Mouse (Mus musculus): Measurements from ENCODE around the gene Lrrn1.
A peak's percentile ranks its signal among the peaks of the same experiment; 100 is the strongest.

Lrrn1 gene

DNA sequence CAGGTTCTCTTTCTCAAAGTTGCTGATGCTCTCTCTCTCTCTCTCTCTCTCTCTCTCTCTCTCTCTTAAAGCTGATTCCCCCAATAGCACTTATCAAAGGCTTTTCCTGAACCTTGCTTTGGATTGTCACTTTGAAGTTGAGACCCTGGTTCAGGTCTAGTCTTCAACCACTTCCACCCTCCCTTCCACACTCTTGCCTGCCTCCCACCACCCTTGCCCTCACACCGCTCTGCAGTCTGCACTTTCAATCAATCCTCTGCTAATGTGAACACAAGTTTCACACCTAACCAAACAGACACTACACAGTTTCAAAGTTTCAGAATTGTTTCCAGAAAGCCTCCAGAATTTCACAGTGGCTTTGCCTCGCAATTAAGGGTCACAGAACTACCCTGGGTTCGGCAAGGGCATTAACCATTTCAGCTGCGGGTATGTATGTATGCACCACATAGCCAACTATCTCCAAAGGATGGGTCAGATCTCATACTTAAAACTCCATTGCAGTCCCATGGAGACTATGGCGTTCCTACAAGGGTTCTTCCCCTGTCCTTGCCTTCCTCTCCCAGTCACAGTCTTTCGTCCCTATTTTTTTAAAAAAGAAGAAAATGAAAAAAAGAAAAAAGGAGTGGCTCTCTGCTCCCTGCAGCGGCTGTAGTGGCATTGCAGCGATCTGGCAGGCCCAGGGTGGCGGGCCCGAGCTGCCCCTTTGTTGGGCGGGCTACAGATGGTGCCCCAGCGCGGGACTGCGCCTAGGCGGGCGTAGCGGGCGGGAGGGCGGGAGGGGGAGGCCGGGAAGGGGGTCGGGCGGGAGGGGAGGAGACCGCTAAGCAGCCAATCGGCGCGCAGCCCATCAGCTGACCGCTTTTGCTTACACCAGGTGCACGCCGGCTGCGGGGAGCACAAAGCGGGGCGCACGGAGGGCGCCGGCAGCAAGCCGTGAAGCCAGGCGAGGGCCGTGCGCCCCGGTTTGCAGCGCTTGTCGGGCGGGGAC is at the start of gene Lrrn1:
Lrrn1 (plus strand) TSS at position 892 of the 988 bp plus-strand sequence.
- DNase-seq (ENCODE audit: low read depth, low spot score), result peak; percentile 63

GRCm38 (mm10) chr6:107494491-107494890 is 35.1 kb upstream of the Lrrn1 start:
- no peak for DNase-seq (ENCODE audit: low read depth, low spot score)

- no peak for DNase-seq (ENCODE audit: low read depth, low spot score)
These were observed 33.7 kb upstream of the Lrrn1 start for GRCm38 (mm10) chr6:107495830-107496229.

GRCm38 (mm10) chr6:107513716-107514115 is 15.9 kb upstream of the Lrrn1 start:
- no peak for DNase-seq (ENCODE audit: low read depth, low spot score)

DNA sequence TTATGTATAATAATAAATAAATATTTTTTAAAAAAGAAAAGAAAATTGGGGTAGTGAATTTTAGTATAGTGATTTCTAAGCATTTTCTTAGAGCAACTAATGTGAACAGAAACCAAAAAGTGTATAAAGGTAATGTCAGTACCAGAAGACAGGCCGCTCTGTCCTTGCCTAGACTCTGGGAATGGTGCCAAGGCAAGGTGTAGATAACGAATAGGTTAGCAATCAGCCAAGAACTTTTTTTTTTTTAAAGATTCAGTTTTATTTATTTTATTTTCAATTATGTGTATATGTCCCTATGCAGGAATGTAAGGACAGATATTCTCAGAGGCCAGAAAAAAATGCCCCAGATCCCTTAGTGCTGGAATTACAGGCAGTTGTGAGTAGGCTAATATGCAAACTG is 5.6 kb upstream of the Lrrn1 start:
- DNase-seq (ENCODE audit: low read depth, low spot score), result no peak

GRCm38 (mm10) chr6:107529911-107530431 is 403 bp downstream of the Lrrn1 start:
- DNase-seq (ENCODE audit: low read depth, low spot score), result no peak

- DNase-seq (ENCODE audit: low read depth, low spot score), result no peak
These were observed 1.2 kb downstream of the Lrrn1 start for GRCm38 (mm10) chr6:107530621-107531285.

GRCm38 (mm10) chr6:107531526-107532080 is 2.0 kb downstream of the Lrrn1 start:
- DNase-seq (ENCODE audit: low read depth, low spot score), result no peak

- no peak for DNase-seq (ENCODE audit: low read depth, low spot score)
These were observed 5.0 kb downstream of the Lrrn1 start for GRCm38 (mm10) chr6:107534533-107534932.

DNA sequence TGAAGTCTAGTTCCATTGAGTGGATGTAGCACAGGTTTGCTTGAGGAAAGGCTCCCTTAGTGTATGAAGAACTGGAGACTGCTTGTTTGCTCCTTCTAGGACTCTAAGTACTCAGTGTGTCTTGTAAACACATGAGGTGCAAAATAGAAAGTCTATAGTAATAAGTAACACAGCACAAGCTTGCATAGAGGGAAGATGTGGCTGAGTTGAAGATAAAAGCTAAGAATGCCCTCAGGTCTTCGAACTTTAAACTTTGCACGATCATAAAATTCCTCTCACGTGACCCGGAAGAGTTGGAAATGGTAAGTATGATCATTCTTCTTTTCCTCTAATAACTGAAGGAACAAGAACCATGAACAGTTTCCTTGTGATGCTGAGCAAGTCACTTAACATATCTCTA is 7.1 kb downstream of the Lrrn1 start:
- DNase-seq (ENCODE audit: low read depth, low spot score), result no peak

GRCm38 (mm10) chr6:107541222-107541621 is 11.7 kb downstream of the Lrrn1 start:
- no peak for DNase-seq (ENCODE audit: low read depth, low spot score)

DNA sequence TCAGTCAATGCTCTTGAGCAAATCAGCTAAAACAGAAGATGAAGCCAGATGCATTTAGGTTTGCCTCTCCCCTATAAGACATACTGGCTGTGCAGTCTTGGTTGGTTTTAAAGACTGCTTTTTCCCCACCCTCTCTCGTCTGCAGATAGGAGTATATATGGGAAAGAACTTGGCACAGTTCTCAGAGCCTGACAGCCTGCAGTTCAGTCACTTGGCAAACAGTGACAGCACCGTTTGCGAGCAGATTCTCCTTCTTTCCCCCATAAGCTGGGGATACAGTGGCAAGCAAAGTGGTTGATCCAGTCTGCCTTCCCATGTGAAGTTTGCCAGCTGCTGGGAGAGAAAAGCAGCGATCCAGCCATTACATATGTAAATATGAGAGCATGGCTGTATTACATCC is 12.3 kb downstream of the Lrrn1 start:
- DNase-seq (ENCODE audit: low read depth, low spot score), result no peak

DNA sequence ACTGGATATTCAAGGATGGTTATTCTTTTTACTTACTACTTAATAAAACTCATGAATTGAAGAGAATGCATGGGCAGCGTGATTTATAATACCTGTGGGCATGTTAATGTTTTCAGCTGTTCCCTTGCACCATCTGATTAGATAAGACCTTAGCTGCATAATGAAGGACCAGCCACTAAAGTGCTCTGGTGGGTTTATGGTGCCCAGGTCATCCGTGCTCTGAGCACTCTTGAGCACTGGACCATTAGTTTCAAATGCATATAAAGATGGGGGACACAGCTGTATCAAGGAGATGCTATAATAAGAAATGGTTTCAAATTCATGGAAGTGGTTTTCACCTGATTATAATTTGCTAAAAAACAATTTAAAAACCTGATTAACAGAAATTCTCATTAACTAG is 16.7 kb downstream of the Lrrn1 start:
- DNase-seq (ENCODE audit: low read depth, low spot score), result no peak

DNA sequence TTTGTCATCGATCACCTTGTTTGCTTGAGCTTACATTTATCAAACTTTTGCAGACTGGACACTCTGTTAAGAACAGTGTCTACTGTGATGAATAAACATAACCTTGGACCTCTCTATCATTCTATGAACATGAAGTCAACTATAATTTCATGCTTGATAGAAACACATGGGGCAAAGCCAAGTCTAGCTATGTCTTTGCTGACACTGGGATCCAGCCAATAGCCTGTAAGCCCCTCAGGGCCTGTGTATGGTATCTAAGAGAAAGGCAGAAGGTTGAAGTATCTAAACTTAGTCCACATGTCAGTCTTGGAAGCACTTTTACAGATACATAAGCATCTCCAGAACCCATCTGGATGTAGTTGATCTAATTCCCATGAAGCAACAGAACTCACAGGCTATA is 22.9 kb downstream of the Lrrn1 start:
- no peak for DNase-seq (ENCODE audit: low read depth, low spot score)

GRCm38 (mm10) chr6:107555364-107555763 is 25.8 kb downstream of the Lrrn1 start:
- DNase-seq (ENCODE audit: low read depth, low spot score), result no peak

GRCm38 (mm10) chr6:107556996-107557395 is 27.4 kb downstream of the Lrrn1 start:
- DNase-seq (ENCODE audit: low read depth, low spot score), result no peak

DNA sequence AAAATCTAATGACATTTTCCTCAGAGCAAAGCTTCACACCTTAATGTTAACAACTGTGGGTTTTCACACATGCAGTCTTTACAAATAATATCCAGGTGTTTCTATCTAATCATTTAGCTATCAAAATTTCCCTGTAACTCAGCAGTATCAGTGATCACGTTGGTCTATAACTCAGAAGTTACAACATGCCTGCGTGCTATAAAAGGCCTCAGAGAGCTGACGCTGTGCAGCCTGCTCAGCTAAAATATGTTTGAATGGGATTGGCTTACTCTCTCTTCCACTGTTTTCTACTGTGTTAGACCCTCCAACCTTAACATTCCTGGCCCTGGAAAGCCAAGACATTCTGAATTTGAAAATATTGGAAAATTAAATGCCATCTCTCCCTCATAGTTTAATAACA is 28.2 kb downstream of the Lrrn1 start:
- DNase-seq (ENCODE audit: low read depth, low spot score), result no peak

- no peak for DNase-seq (ENCODE audit: low read depth, low spot score)
These were observed 32.7 kb downstream of the Lrrn1 start for GRCm38 (mm10) chr6:107562255-107562654.

DNA sequence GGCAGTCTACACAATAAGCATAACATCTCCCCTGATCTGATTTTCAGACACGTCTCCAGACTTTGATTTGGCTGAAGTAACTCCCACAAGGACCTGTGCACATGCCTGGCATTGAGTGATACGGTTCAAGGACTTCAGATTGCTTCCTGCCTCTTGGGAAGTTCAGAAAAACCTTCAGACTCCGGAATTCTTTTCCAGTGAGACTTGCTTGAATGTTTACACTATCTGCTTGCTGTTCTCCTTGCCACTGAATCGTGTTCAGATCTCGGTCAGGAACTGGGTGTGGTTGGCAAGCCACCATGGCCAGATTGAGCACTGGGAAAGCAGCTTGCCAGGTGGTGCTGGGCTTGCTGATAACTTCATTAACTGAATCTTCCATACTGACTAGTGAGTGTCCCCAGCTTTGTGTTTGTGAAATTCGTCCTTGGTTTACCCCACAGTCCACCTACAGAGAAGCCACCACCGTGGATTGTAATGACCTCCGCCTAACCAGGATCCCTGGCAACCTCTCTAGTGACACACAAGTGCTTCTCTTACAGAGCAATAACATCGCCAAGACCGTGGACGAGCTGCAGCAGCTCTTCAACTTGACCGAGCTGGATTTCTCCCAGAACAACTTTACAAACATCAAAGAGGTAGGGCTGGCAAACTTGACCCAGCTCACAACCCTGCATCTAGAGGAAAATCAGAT is 37.5 kb downstream of the Lrrn1 start:
- no peak for DNase-seq (ENCODE audit: low read depth, low spot score)

DNA sequence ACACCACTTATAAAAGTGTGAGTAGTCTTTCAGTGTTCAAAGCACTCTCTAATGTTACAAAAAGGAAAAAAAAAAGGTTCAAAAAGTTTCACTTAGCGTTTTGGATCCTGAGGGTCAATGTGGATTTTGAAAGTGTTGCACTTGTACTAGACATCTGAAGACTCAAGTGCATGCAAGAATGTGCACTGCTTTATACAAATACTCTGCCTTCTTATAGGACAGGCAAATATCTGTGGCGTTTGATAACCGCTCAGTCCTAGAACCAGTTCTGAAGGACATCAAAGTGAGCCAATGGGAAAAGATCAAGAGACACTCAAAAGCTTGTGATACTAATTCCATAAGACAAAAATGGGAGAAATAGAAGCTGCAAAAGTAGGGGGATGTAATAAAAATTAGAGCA is 45.0 kb downstream of the Lrrn1 start:
- DNase-seq (ENCODE audit: low read depth, low spot score), result no peak

DNA sequence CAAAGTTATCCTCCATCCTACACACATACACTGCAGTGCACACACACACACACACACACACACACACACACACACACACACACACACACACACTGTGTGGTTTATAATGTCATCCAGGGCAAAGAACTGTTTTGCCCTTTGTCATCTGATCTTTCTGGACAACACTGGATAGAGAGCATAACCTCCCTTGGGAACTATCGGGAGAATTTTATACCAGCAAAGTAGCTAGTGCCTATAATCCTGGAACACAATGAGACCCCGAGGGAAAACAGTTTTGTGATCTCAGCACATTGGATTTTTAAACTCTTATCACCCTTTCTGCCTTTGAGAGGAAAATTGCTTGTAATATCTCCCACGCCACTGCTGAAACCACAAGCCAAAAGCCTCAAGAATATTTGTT is 45.8 kb downstream of the Lrrn1 start:
- DNase-seq (ENCODE audit: low read depth, low spot score), result no peak

GRCm38 (mm10) chr6:107577309-107577708 is 47.7 kb downstream of the Lrrn1 start:
- no peak for DNase-seq (ENCODE audit: low read depth, low spot score)

Measured in embryo, embryonic 11.5 days (tissue).